Comparison of ENCODE assay signal across 38 mouse cellular contexts in the genomic region with DNA sequence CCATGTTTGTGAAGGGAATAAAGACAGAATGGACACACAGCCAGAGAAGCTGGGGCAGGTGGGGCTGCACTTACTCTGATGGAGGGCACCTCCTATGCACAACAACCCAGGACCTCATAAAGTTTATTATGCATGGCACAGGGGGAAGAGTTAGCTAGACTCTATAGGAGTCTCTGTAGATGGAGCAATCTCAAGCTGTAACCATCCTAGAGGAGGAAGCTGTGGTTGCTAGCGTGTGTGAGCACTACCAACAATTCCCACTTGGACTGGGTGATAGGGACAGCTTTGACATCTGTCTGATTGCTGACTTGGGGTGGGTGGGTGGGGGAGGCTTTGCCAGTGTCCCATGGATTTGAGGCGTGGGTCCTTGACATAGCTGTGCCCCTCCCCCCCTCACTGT. TPM values are rescaled to one million over a fixed set of nuclear protein-coding genes. Genes with fewer than 3 reads are reported as not detected.
"Had no signal": no experiment of that assay in that cellular context is flagged by ENCODE, and none has a peak within 500 bp of the region (broad histone marks: within the 10 kb centered on the region; RNA-seq: fewer than 3 reads in every experiment).

No protein-coding gene starts in this region.

- H3K4me3 ChIP-seq: heart, embryonic 12.5 days; heart, embryonic 13.5 days; heart, embryonic 15.5 days; hindbrain, embryonic 10.5 days; hindbrain, embryonic 12.5 days; hindbrain, embryonic 13.5 days; hindbrain, embryonic 15.5 days; intestine, embryonic 15.5 days; kidney, embryonic 15.5 days; layer of hippocampus, adult 2 months had no signal

- H3K27ac ChIP-seq: heart, embryonic 13.5 days; heart, embryonic 15.5 days; hindbrain, embryonic 10.5 days; hindbrain, embryonic 12.5 days; hindbrain, embryonic 13.5 days; hindbrain, embryonic 14.5 days; hindbrain, embryonic 15.5 days; hindbrain, postnatal 0 days; intestine, embryonic 15.5 days; kidney, embryonic 15.5 days; kidney, postnatal 0 days; layer of hippocampus, adult 2 months had no signal

- H3K9me3 ChIP-seq: heart, embryonic 12.5 days; heart, embryonic 13.5 days; heart, embryonic 15.5 days; hindbrain, embryonic 10.5 days; hindbrain, embryonic 12.5 days; hindbrain, embryonic 13.5 days; hindbrain, embryonic 15.5 days; intestine, embryonic 15.5 days; kidney, embryonic 15.5 days had no signal

- H3K4me1 ChIP-seq: heart, embryonic 12.5 days; heart, embryonic 13.5 days; heart, embryonic 15.5 days; hindbrain, embryonic 10.5 days; hindbrain, embryonic 12.5 days; hindbrain, embryonic 13.5 days; hindbrain, embryonic 15.5 days; intestine, embryonic 15.5 days; kidney, embryonic 15.5 days had no signal

- H3K36me3 ChIP-seq: heart, embryonic 12.5 days; heart, embryonic 13.5 days; heart, embryonic 15.5 days; hindbrain, embryonic 10.5 days; hindbrain, embryonic 12.5 days; hindbrain, embryonic 13.5 days; hindbrain, embryonic 15.5 days; intestine, embryonic 15.5 days; kidney, embryonic 15.5 days had no signal

- ATAC-seq: hindbrain, embryonic 16.5 days; hindbrain, postnatal 0 days; inflammation-experienced regulatory T-cells, adult 6 months; intestine, embryonic 15.5 days; intestine, embryonic 16.5 days; intestine, postnatal 0 days had no signal

- H3K27me3 ChIP-seq: heart, embryonic 12.5 days; heart, embryonic 13.5 days; heart, embryonic 15.5 days; hindbrain, embryonic 12.5 days; hindbrain, embryonic 13.5 days; hindbrain, embryonic 15.5 days; intestine, embryonic 15.5 days; kidney, embryonic 15.5 days had no signal

- DNase-seq: heart, postnatal 10 days; heart, postnatal 14 days; heart, postnatal 36 days; heart, postnatal 4 days; kidney, adult 11 months; kidney, adult 18-20 months; kidney, adult 2 months; kidney, adult 8-10 months; kidney, adult 9 months; kidney, postnatal 10 days; kidney, postnatal 14 days; kidney, postnatal 25 days; kidney, postnatal 36 days; kidney, postnatal 4 days; layer of hippocampus, adult 9-11 months; layer of hippocampus, postnatal 36 days had no signal

- H3K9ac ChIP-seq: heart, embryonic 12.5 days; heart, embryonic 13.5 days; heart, embryonic 15.5 days; hindbrain, embryonic 12.5 days; hindbrain, embryonic 13.5 days; hindbrain, embryonic 14.5 days; hindbrain, embryonic 15.5 days; intestine, embryonic 15.5 days; kidney, embryonic 15.5 days had no signal

- H3K4me2 ChIP-seq: heart, embryonic 11.5 days; heart, embryonic 12.5 days; heart, embryonic 13.5 days; heart, embryonic 15.5 days; hindbrain, embryonic 12.5 days; hindbrain, embryonic 13.5 days; hindbrain, embryonic 14.5 days; hindbrain, embryonic 15.5 days; intestine, embryonic 15.5 days; kidney, embryonic 15.5 days had no signal

RNA-seq across cellular contexts. Expression of a gene that starts 39.5 kb away (rescaled TPM):
- total RNA-seq: heart, postnatal 10 days; heart, postnatal 14 days; heart, postnatal 25 days; heart, postnatal 36 days; heart, postnatal 4 days; hematopoietic stem cell, adult 5-6 weeks had no signal
- polyA plus RNA-seq: heart, embryonic 11.5 days; heart, embryonic 13.5 days; heart, embryonic 14.5 days; heart, postnatal 0 days; hindbrain, embryonic 10.5 days had no signal
